Mouse (Mus musculus) myocyte (in vitro differentiated cells): ENCODE data around the gene Fbxw4.
A peak's percentile ranks its signal among the peaks of the same experiment; 100 is the strongest.

Experiments
- CEBPB ChIP-seq: IDR thresholded peaks from 2 replicates; pipeline ENCODE4 v1.6.1; 2011; ENCODE audit warnings: mild to moderate bottlenecking, moderate library complexity; ENCODE audit not compliant: poor library complexity, insufficient read depth, severe bottlenecking
- MAX ChIP-seq: IDR thresholded peaks from one replicate; pipeline ENCODE4 v1.6.1; 2011; ENCODE audit warnings: low read depth, mild to moderate bottlenecking, control low read depth
- MYOD1 ChIP-seq, 3 experiments: IDR thresholded peaks; one replicate each; pipeline ENCODE4 v1.6.1; 2011; ENCODE audit warnings: control low read depth in 2 of 3, low read depth in 2 of 3, mild to moderate bottlenecking in 2 of 3, moderate library complexity in 1 of 3; ENCODE audit not compliant: insufficient read length in 2 of 3, control insufficient read depth in 1 of 3
- MYOG ChIP-seq, 3 experiments: IDR thresholded peaks; one replicate each; pipeline ENCODE4 v1.6.1; 2011; ENCODE audit warnings: control low read depth in 2 of 3, low read depth in 2 of 3, mild to moderate bottlenecking in 2 of 3; ENCODE audit not compliant: insufficient read length in 2 of 3, control insufficient read depth in 1 of 3, insufficient read depth in 1 of 3
- POLR2A ChIP-seq: IDR thresholded peaks from one replicate; pipeline ENCODE4 v1.6.1; 2011; ENCODE audit warnings: low read depth, mild to moderate bottlenecking, control low read depth, moderate library complexity; ENCODE audit not compliant: insufficient read length
- POLR2AphosphoS2 ChIP-seq: IDR thresholded peaks from one replicate; pipeline ENCODE4 v1.6.1; 2011; ENCODE audit warnings: low read depth, control low read depth; ENCODE audit not compliant: insufficient read length
- SRF ChIP-seq: IDR thresholded peaks from one replicate; pipeline ENCODE4 v1.6.1; 2011; ENCODE audit warnings: low read depth; ENCODE audit not compliant: control insufficient read depth, insufficient read length
- TCF12 ChIP-seq: IDR thresholded peaks from one replicate; pipeline ENCODE4 v1.6.1; 2011; ENCODE audit warnings: mild to moderate bottlenecking, control low read depth; ENCODE audit not compliant: poor library complexity, insufficient read depth, severe bottlenecking
- USF1 ChIP-seq: IDR thresholded peaks from one replicate; pipeline ENCODE4 v1.6.1; 2011; ENCODE audit warnings: low read depth, mild to moderate bottlenecking, control low read depth, moderate library complexity

DNA sequence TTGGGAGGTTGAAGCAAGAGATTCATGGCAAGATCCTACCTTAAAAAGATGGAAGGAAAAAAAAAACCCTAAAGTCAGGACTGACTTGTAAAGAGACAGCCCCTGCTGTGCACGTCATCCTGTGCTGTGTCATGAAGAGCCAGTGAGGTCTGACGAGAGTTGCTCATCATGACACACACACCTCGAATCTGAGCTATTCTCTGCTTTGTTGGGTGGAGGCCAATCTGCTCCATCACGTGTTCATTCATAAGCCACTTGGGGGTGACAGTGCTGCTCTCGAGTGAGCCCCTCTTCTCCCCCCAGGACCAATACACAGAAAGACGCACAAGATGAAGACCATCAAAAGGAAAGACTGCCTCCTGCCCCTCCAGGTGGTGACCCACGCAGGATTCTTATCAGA, 126.5 kb downstream of the Fbxw4 start:
- TF ChIP-seq TCF12 (no peak), POLR2A (no peak), USF1 (peak; percentile 12), CEBPB (no peak), SRF (no peak), MAX (no peak), MYOD1 (IDR thresholded peaks at IDR 0.05; ENCODE audit: control insufficient read depth in 1 of 3, insufficient read length in 2 of 3, low read depth in 2 of 3) (no peak), MYOG (IDR thresholded peaks at IDR 0.05; ENCODE audit: control insufficient read depth in 1 of 3, insufficient read depth in 1 of 3, insufficient read length in 2 of 3, low read depth in 2 of 3) (no peak), POLR2AphosphoS2 (no peak)
